Mouse (Mus musculus) E14TG2a.4 (cell line): ENCODE measurements around the gene Tent5b.

Source experiments
- H3K27me3 ChIP-seq: 2 replicates; pipeline ENCODE4 v1.6.1; 2014; ENCODE audit warnings: low read length, control low read depth; ENCODE audit not compliant: insufficient read depth
- H3K36me3 ChIP-seq: 2 replicates; pipeline ENCODE4 v1.6.1; 2014; ENCODE audit warnings: low read length, control low read depth; ENCODE audit not compliant: insufficient read depth
- H3K4me1 ChIP-seq: replicated peaks from 2 replicates; pipeline ENCODE4 v1.6.1; 2014; ENCODE audit warnings: low read depth, low read length, control low read depth
- H3K4me3 ChIP-seq: replicated peaks from 2 replicates; pipeline ENCODE4 v1.5.1; 2014; ENCODE audit warnings: mild to moderate bottlenecking, low read length
- H3K9me3 ChIP-seq: 2 replicates; pipeline ENCODE4 v1.6.1; 2014; ENCODE audit warnings: low read length, control low read depth
- CTCF ChIP-seq: conservative IDR thresholded peaks from 2 replicates; pipeline ENCODE4 v1.5.1; 2014; ENCODE audit warnings: low read length
- NANOG ChIP-seq: IDR thresholded peaks from 2 replicates; pipeline ENCODE4 v1.6.1; 2014; ENCODE audit warnings: borderline replicate concordance, low read length, mixed read lengths
- POU5F1 ChIP-seq: IDR thresholded peaks from 2 replicates; pipeline ENCODE4 v1.6.1; 2014; ENCODE audit warnings: low read length, borderline replicate concordance

Gene Tent5b

DNA sequence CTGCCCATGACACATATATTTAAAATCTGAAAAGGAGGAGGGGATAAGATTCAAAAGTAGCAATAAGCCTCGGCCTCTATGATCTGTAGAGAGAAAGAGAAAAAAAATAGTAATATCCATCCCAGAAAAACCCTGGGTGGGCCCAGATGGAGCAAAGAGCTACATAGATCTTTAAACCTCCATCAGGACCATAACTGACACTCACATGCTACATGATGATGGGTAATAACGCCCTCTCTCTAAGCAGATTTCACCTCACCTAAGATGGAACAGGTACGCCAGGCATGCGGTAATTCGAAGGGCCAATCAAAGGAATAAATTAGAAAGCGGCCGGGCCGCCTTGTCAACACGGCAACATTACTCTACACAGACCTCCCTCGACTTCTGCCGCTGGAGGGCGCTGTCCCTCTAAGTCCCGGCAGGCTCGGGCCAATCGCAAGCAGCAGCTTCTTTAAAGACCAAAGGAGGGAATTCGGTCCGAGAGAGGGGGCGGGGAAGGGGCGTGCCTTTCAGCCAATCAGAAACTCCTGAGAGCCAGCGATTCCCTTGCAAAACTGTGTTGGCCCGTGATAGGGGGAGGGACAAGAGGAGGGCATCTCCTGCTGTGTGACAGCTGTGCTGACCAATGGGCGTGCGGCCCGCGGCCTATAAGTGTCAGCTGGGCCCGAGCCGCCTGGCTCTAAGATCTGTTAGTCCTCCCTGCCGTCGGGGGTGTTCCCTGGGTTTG is at the start of gene Tent5b:
Gene Tent5b (plus strand): TSS at position 675 of the 727 bp plus-strand sequence.
- peaks cover 49% of the 10 kb centered on the region for H3K4me1 ChIP-seq
- peaks cover 42% of the 10 kb centered on the region for H3K27me3 ChIP-seq
- peak within 1 kb of the TSS; percentile 90 for H3K4me3 ChIP-seq
- H3K9me3 ChIP-seq: no peaks in the 10 kb centered on the region
- TF ChIP-seq NANOG (no peak), CTCF (peak; percentile 70), POU5F1 (no peak)
- no peaks in the 10 kb centered on the region for H3K36me3 ChIP-seq

DNA sequence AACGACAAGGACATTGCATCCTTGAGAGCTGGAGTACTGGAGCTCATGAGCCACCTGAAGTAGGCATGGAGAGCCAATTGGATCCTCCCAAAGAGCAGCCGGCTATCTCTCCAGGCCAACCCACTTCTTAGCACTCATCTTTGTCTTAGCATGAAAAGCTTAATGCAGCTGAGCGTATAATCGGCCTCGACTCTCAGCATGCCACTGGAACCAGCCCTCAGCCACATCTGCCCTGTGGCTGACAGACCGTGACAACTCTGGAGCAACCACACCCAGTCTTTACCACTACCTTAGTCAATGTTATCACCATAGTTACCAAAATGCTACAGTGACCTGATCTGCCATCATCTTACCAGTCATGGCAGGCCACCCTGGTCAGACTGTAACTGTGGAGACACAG is 48.4 kb upstream of the Tent5b start:
- Histone ChIP-seq H3K4me3 (no peak overlapping the region), H3K4me1 (peaks cover 23% of the 10 kb centered on the region), H3K9me3 (no peaks in the 10 kb centered on the region), H3K36me3 (no peaks in the 10 kb centered on the region), H3K27me3 (no peaks in the 10 kb centered on the region)
- TF ChIP-seq POU5F1 (no peak), CTCF (no peak), NANOG (no peak)

DNA sequence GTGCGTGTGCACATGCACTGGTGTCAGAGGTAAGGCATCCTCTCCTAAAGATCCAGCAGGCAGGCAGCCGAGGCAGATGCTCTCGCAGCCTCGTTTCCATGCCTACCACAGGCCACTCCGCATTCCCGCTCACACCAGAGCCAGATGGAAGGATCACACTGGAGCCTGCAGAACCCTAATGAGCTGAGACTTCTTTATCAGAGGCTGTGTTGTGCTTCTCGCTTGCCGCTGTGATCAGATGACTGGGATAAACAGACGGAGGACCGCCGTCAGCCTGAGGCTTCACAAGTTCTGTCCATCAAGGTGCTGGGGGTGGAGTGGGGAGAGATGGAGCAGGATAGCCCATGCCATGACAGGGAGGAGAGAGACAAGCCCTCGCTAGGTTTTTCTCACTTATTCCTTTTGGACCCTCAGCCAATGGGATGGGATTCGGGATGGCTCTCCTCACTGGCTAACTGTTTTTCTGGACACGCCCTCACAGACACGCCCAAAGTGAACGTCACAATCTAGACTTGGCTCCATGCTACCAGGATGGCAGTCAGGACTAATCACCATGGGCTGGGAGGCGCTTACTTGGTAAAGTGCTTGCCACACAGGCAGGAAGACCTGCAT is 47.3 kb upstream of the Tent5b start:
- H3K4me1 ChIP-seq: peaks cover 28% of the 10 kb centered on the region
- no peaks in the 10 kb centered on the region for H3K36me3 ChIP-seq
- H3K4me3 ChIP-seq: no peak overlapping the region; the same call in 1 of the 2 replicates
- TF ChIP-seq CTCF (no peak), NANOG (no peak), POU5F1 (no peak)
- no peaks in the 10 kb centered on the region for H3K27me3 ChIP-seq
- no peaks in the 10 kb centered on the region for H3K9me3 ChIP-seq

DNA sequence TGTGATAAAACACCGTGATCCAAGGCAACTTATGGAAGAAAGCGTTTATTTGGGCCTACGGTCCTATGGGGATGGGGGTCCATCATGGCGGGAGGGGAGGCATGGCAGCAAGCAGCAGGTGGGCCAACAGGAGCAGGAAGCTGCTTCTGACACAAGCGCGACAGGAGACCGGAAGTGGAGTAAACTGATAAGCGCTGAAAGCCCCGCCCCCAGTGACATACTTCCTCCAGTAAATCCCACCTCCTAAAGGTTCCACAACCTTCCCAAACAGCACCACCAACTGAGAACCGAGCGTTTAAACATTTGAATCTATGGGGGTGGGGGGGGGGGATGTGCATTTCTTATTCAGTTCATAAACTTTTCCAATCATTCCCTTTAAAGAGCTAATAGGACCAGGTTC is 44.0 kb upstream of the Tent5b start:
- no peak overlapping the region for H3K4me3 ChIP-seq

DNA sequence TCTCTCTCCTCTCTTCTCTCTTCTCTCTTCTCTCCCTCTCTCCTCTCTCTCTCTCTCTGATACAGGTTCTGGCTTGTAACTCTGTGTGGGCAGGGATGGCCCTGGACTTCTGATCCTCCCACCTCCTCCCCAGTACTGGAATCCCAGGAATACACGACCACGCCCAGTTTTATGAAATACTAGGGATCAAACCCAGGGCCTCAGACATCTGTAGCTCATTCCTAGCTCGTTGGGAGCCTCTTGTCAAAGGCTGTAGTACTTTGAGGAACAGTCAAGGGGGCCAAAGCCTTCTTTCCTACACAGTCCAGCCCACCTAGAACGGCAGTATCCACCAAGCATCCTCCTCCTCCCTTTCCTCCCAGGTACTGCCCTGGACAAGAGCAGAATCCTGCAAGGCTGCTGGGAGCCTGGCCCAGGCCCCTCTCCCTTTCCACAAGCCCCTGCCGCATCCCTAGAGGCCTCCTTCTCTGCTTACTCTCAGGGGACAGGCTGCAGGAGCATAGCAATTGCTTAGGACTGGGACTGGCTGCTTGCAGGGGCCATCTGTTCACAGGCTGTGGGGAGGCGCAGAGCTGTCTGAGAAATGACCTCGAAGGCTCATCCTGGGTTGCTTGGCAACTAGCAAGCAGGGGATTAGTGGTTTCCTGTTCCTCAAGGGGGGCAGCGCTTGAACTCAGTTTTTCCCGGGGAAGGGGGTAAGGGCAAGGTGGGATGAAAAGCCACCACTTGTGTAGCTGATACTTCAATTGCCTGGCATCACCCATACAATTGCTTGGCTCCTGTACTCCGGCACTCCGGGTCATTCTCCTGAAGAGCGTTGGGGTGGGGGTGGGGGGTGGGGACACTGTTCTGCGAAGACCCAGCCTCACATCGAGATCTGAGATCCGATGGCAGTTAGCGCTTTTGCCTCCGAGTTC is 40.2 kb upstream of the Tent5b start:
- peak overlapping the region; percentile 51 for H3K4me3 ChIP-seq
- no peaks in the 10 kb centered on the region for H3K36me3 ChIP-seq
- peaks cover 62% of the 10 kb centered on the region for H3K4me1 ChIP-seq
- H3K9me3 ChIP-seq: no peaks in the 10 kb centered on the region
- TF ChIP-seq CTCF (no peak), NANOG (peak; percentile 7; the same call in 1 of the 2 replicates)
- no peaks in the 10 kb centered on the region for H3K27me3 ChIP-seq

More for the DNA sequence above, 44.0 kb upstream of the Tent5b start:
- H3K36me3 ChIP-seq: no peaks in the 10 kb centered on the region
- peaks cover 48% of the 10 kb centered on the region for H3K4me1 ChIP-seq
- no peaks in the 10 kb centered on the region for H3K27me3 ChIP-seq
- TF ChIP-seq CTCF (no peak), POU5F1 (no peak), NANOG (no peak)
- H3K9me3 ChIP-seq: no peaks in the 10 kb centered on the region

DNA sequence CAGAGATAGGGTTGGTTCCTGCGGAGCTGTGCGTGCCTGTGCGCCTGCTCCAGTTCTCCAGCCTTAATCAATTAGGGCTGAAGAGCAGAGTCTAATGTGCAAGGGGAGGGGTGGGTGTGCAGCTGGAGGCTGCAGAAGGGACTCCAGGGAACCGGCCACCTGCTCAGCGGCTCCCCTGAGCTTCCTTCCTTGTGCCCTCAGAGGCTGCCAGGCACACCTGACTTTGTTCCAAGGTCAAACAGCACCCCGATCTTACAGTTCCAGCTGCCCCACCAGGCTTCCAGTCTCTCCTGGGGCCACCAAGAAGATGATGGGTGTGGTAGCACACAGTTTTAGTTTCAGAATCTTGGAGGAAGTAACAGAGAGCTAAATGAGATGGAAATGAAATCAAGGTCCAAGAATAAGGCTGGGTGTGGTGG is 39.5 kb upstream of the Tent5b start:
- H3K4me1 ChIP-seq: peaks cover 65% of the 10 kb centered on the region
- H3K4me3 ChIP-seq: peak overlapping the region; percentile 43
- no peaks in the 10 kb centered on the region for H3K27me3 ChIP-seq
- TF ChIP-seq NANOG: no peak
- H3K9me3 ChIP-seq: no peaks in the 10 kb centered on the region
- no peaks in the 10 kb centered on the region for H3K36me3 ChIP-seq

DNA sequence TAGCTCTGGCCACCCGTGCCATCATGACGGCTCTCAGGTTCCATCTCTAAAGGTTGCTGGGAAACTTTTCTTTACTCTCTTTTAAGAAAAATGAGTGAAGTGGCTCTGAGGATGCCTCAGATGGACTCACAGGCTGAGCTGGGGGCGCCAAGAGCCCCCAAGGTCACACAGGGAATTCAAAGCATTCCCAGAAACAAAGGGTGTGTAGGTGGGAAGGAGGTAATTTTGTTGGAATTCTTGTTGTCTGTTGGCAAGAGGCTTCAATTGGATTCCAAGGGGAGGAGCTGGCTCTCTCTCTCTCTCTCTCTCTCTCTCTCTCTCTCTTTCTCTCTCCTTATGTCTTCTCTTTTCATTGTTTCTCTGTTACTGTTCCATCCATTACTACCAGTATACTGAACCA is 37.7 kb upstream of the Tent5b start:
- Histone ChIP-seq H3K4me3 (no peak overlapping the region; the same call in 1 of the 2 replicates), H3K4me1 (peaks cover 79% of the 10 kb centered on the region), H3K27me3 (no peaks in the 10 kb centered on the region), H3K9me3 (no peaks in the 10 kb centered on the region), H3K36me3 (no peaks in the 10 kb centered on the region)
- TF ChIP-seq CTCF (no peak), NANOG (no peak), POU5F1 (no peak)

DNA sequence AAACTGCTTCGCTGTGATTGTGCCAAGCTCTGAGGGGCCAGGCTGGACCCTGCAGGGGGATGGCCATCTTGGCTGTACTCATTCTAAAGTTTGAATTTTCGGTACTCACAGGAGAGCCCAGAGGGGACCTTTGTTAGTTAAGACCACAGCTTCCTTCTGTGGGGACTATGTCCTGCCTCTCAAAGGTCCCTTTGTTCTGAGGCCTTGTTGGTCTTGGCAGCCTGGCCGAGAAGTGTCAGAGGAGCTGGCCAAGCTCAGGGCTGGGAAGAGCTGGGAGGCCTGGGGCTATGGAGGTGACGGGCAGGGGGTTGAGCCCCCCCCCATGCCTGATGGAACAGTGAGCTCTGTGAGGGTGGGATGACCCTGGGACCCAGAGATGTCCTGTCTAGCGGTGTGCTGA is 36.8 kb upstream of the Tent5b start:
- peak overlapping the region; percentile 32; the same call in 1 of the 2 replicates for H3K4me3 ChIP-seq
- peaks cover 86% of the 10 kb centered on the region for H3K4me1 ChIP-seq

More for the DNA sequence above, 36.8 kb upstream of the Tent5b start:
- no peaks in the 10 kb centered on the region for H3K27me3 ChIP-seq
- H3K9me3 ChIP-seq: no peaks in the 10 kb centered on the region
- TF ChIP-seq CTCF: no peak
- no peaks in the 10 kb centered on the region for H3K36me3 ChIP-seq
